24 mouse cellular contexts compared by ENCODE assay signal in the genomic region with DNA sequence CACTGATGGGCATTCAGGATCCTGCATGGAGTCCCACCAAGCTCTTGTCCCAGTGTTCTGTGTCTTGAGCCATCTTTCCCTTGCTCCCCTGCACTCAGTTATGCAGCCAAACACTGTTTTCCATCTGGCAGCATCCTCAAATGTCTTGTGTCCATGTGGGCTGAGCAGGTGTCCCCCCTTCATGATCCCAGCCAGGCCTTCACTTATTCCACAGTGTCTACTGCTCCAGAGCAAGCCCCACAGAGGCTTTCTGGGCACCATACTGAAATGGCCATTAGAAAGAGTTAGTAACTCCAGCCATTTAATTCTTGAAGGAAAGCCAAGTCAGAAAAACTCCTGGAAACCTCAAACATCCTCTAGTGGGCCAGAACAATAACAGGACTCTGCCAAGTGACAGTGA. TPM values are rescaled to one million over a fixed set of nuclear protein-coding genes. Genes with fewer than 3 reads are reported as not detected.
DNase-seq lines count a peak whose midpoint lies in the region; ATAC-seq and TF ChIP-seq lines count a peak whose summit lies in the region.
"Had no signal": no experiment of that assay in that cellular context is flagged by ENCODE, and none has a peak within 500 bp of the region (broad histone marks: within the 10 kb centered on the region; RNA-seq: fewer than 3 reads in every experiment).

No protein-coding gene starts in this region.

- no peak overlapping the region for H3K27ac ChIP-seq in hindbrain, embryonic 15.5 days (replicated peaks)
- no peak overlapping the region for H3K27ac ChIP-seq in hindbrain, embryonic 10.5 days
- no peak overlapping the region for H3K27ac ChIP-seq in kidney, postnatal 0 days
- H3K27ac ChIP-seq in kidney, embryonic 16.5 days (ENCODE audit: low read length) = no peak overlapping the region
- H3K27ac ChIP-seq in midbrain, embryonic 11.5 days (ENCODE audit: low read depth, low read length) = no peak overlapping the region
- H3K27ac ChIP-seq in midbrain, embryonic 13.5 days = no peak overlapping the region
- H3K27ac ChIP-seq: forebrain, embryonic 10.5 days; gastrocnemius, adult 2 months; hindbrain, embryonic 14.5 days had no signal

- TF ChIP-seq CTCF in kidney, postnatal 0 days (IDR thresholded peaks at IDR 0.05; ENCODE audit: low read depth) = no peak

- H3K9me3 ChIP-seq in hindbrain, embryonic 15.5 days = no peaks in the 10 kb centered on the region
- H3K9me3 ChIP-seq in hindbrain, embryonic 10.5 days = 0 out of 2 replicates have a peak, but pooled peaks cover 2% of the 10 kb centered on the region
- H3K9me3 ChIP-seq in kidney, postnatal 0 days (replicated peaks; ENCODE audit: low read length) = no peaks in the 10 kb centered on the region
- H3K9me3 ChIP-seq in kidney, embryonic 16.5 days (ENCODE audit: low read length) = no peaks in the 10 kb centered on the region
- no peaks in the 10 kb centered on the region for H3K9me3 ChIP-seq in midbrain, embryonic 11.5 days (ENCODE audit: control insufficient read depth, low read length)
- no peaks in the 10 kb centered on the region for H3K9me3 ChIP-seq in midbrain, embryonic 13.5 days
- H3K9me3 ChIP-seq: forebrain, embryonic 10.5 days had no signal

- ATAC-seq in hindbrain, embryonic 15.5 days (ENCODE audit: low FRiP score, low read depth) = 0 out of 2 replicates have a peak, but pooled peaks have one; percentile 42
- ATAC-seq in kidney, postnatal 0 days (replicated peaks; ENCODE audit: low FRiP score, low read depth) = no peak
- no peak for ATAC-seq in kidney, embryonic 16.5 days (ENCODE audit: low FRiP score, low TSS enrichment)
- ATAC-seq in midbrain, embryonic 11.5 days (ENCODE audit: low FRiP score) = no peak
- no peak for ATAC-seq in midbrain, embryonic 13.5 days
- ATAC-seq: forebrain, embryonic 14.5 days; forebrain, postnatal 0 days; Patski had no signal

- no peak overlapping the region for H3K4me3 ChIP-seq in hindbrain, embryonic 15.5 days
- H3K4me3 ChIP-seq in hindbrain, embryonic 10.5 days = no peak overlapping the region
- H3K4me3 ChIP-seq in kidney, postnatal 0 days (replicated peaks; ENCODE audit: low read depth, low read length) = no peak overlapping the region
- H3K4me3 ChIP-seq in kidney, embryonic 16.5 days (ENCODE audit: low read length) = no peak overlapping the region
- no peak overlapping the region for H3K4me3 ChIP-seq in midbrain, embryonic 11.5 days (ENCODE audit: low read depth, low read length)
- no peak overlapping the region for H3K4me3 ChIP-seq in midbrain, embryonic 13.5 days (replicated peaks)
- H3K4me3 ChIP-seq: forebrain, embryonic 10.5 days; gastrocnemius, adult 2 months had no signal

- H3K4me2 ChIP-seq in hindbrain, embryonic 15.5 days = no peak overlapping the region
- H3K4me2 ChIP-seq in kidney, postnatal 0 days (ENCODE audit: low read length) = no peak overlapping the region
- no peak overlapping the region for H3K4me2 ChIP-seq in kidney, embryonic 16.5 days (replicated peaks; ENCODE audit: low read depth, low read length)
- H3K4me2 ChIP-seq in midbrain, embryonic 11.5 days = no peak overlapping the region
- no peak overlapping the region for H3K4me2 ChIP-seq in midbrain, embryonic 13.5 days (replicated peaks)
- H3K4me2 ChIP-seq: heart, embryonic 11.5 days; hindbrain, embryonic 14.5 days had no signal

- no peaks in the 10 kb centered on the region for H3K36me3 ChIP-seq in hindbrain, embryonic 15.5 days
- H3K36me3 ChIP-seq in hindbrain, embryonic 10.5 days = no peaks in the 10 kb centered on the region
- H3K36me3 ChIP-seq in kidney, postnatal 0 days (ENCODE audit: insufficient read depth, low read length) = no peaks in the 10 kb centered on the region
- H3K36me3 ChIP-seq in kidney, embryonic 16.5 days (ENCODE audit: insufficient read depth, low read length) = no peaks in the 10 kb centered on the region
- H3K36me3 ChIP-seq in midbrain, embryonic 11.5 days (ENCODE audit: control insufficient read depth, insufficient read depth, low read length) = no peaks in the 10 kb centered on the region
- no peaks in the 10 kb centered on the region for H3K36me3 ChIP-seq in midbrain, embryonic 13.5 days
- H3K36me3 ChIP-seq: forebrain, embryonic 10.5 days had no signal

- H3K9ac ChIP-seq in hindbrain, embryonic 15.5 days = no peak overlapping the region
- H3K9ac ChIP-seq in kidney, postnatal 0 days (ENCODE audit: low read depth, low read length) = no peak overlapping the region
- no peak overlapping the region for H3K9ac ChIP-seq in kidney, embryonic 16.5 days (replicated peaks; ENCODE audit: low read length)
- no peak overlapping the region for H3K9ac ChIP-seq in midbrain, embryonic 11.5 days (ENCODE audit: low read length)
- H3K9ac ChIP-seq in midbrain, embryonic 13.5 days (replicated peaks) = no peak overlapping the region
- H3K9ac ChIP-seq: forebrain, postnatal 0 days; hindbrain, embryonic 14.5 days had no signal

- peaks cover 6% of the 10 kb centered on the region; the same call in 1 of the 2 replicates for H3K27me3 ChIP-seq in hindbrain, embryonic 15.5 days
- peaks cover 35% of the 10 kb centered on the region for H3K27me3 ChIP-seq in hindbrain, embryonic 10.5 days (ENCODE audit: insufficient read depth, poor library complexity, severe bottlenecking)
- no peaks in the 10 kb centered on the region for H3K27me3 ChIP-seq in kidney, postnatal 0 days (ENCODE audit: insufficient read depth, low read length)
- no peaks in the 10 kb centered on the region for H3K27me3 ChIP-seq in kidney, embryonic 16.5 days (ENCODE audit: insufficient read depth, low read length)
- no peaks in the 10 kb centered on the region; the same call in 1 of the 2 replicates for H3K27me3 ChIP-seq in midbrain, embryonic 11.5 days (ENCODE audit: control insufficient read depth, insufficient read depth, low read length)
- H3K27me3 ChIP-seq in midbrain, embryonic 13.5 days = peaks cover 42% of the 10 kb centered on the region
- H3K27me3 ChIP-seq: Patski had no signal

- H3K4me1 ChIP-seq in hindbrain, embryonic 15.5 days (replicated peaks) = peaks cover 7% of the 10 kb centered on the region; the same call in 1 of the 2 replicates
- H3K4me1 ChIP-seq in hindbrain, embryonic 10.5 days (replicated peaks) = peaks cover 10% of the 10 kb centered on the region
- H3K4me1 ChIP-seq in kidney, postnatal 0 days (replicated peaks; ENCODE audit: insufficient read depth, low read length) = no peaks in the 10 kb centered on the region
- peaks cover 5% of the 10 kb centered on the region; the same call in 1 of the 2 replicates for H3K4me1 ChIP-seq in kidney, embryonic 16.5 days (ENCODE audit: insufficient read depth, low read length)
- H3K4me1 ChIP-seq in midbrain, embryonic 11.5 days (ENCODE audit: control insufficient read depth, insufficient read depth, low read length) = no peaks in the 10 kb centered on the region
- H3K4me1 ChIP-seq in midbrain, embryonic 13.5 days (replicated peaks) = peaks cover 16% of the 10 kb centered on the region

- no peak for DNase-seq in hindbrain, embryonic 10.5 days (ENCODE audit: low spot score)
- DNase-seq in kidney, postnatal 0 days (ENCODE audit: low spot score) = peak; percentile 41
- peak; percentile 53 for DNase-seq in midbrain, embryonic 11.5 days (ENCODE audit: low spot score, missing footprints)
- DNase-seq: adrenal gland, postnatal 10 days; adrenal gland, postnatal 36 days; cerebellum, adult 18-20 months; cerebellum, adult 9-10 months; cerebellum, postnatal 14 days; forebrain, postnatal 0 days; gastrocnemius, adult 2 months; gastrocnemius, postnatal 14 days; heart, adult 11 months had no signal

RNA-seq across cellular contexts. Expression of a gene that starts 11.9 kb away (rescaled TPM):
- polyA plus RNA-seq in hindbrain, embryonic 15.5 days (2015; fragmentation: Nextera tagmentation; extraction: Ambion mirVana) = 0.10 and 0.20 TPM in 2 replicates
- not detected in 2 replicates for polyA plus RNA-seq in hindbrain, embryonic 10.5 days (2016; fragmentation: Nextera tagmentation; extraction: Ambion mirVana)
- not detected in 2 replicates for polyA plus RNA-seq in kidney, postnatal 0 days (2015; fragmentation: Nextera tagmentation; extraction: Ambion mirVana)
- not detected in 2 replicates for polyA plus RNA-seq in kidney, embryonic 16.5 days (2015; fragmentation: Nextera tagmentation; extraction: Ambion mirVana)
- not detected in 2 replicates for polyA plus RNA-seq in midbrain, embryonic 11.5 days (2014; fragmentation: Nextera tagmentation; extraction: Ambion mirVana)
- polyA plus RNA-seq in midbrain, embryonic 13.5 days (2015; fragmentation: Nextera tagmentation; extraction: Ambion mirVana) = 0.13 TPM in 1 of 2 replicates, not detected in the other
- polyA plus RNA-seq: embryonic facial prominence, embryonic 11.5 days; embryonic facial prominence, embryonic 14.5 days; forebrain, embryonic 10.5 days; forebrain, embryonic 14.5 days; forebrain, postnatal 0 days; heart, embryonic 11.5 days; heart, embryonic 14.5 days; heart, postnatal 0 days; hindbrain, embryonic 14.5 days; Patski had no signal
